Mouse (Mus musculus) CD4-positive naive resting alpha-beta T cell, adult 76 days (primary cell): Measurements from ENCODE around the gene Snrnp48. TPM values are rescaled to one million over a fixed set of nuclear protein-coding genes. Genes with fewer than 3 reads are reported as not detected.

ENCODE experiments used
- total RNA-seq: library from RNA; stranded (reverse); gene quantifications from one replicate; pipeline ENCODE4 v1.2.4, GENCODE M21; 2023

The Snrnp48 gene
- 64.7 TPM for total RNA-seq

DNA sequence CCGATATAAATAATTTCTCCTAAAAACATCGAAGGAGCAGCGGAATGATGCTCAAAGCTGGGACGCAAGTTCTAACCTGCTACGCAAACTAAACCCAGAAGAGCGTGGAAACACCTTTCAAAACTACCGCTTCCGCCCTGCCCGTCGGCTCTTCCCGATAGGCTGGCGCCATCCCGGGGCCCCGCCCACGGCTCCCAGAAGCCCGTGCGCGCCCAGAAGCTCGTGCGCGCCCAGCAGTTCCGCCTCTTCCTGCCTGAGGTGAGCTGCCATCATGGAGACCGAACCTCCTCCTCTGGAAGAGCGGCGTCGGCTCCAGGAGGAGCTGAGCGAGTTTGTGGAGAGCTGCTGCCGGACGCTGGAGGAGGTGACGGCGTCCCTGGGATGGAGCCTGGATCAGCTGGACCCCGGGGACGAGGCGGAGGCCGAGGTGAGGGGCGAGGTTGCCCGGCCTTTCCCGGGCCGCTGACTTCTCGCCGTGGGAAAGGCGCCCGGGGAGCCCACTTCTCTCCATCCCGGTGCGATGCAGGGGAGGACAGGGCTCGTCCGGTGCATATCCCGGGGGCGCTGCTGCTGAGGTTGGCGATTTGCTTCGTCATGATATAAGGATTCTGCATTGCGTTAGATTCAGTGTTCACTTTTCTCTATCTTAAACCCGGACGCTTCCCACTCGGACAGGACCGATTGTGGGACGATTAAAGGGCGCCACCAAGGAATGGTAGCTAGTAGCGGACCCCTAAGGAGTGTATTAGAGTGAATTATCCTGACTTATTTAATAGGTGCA is at the start of gene Snrnp48:
TSS of gene Snrnp48 (plus strand) at position 237 of the 781 bp plus-strand sequence.

Other genes with a start within 250 kb of the Snrnp48 start
- gene Ssr1, start 210.7 kb upstream of the Snrnp48 start, total RNA-seq: 56.1 TPM
- 284 TPM for gene Riok1, start 167.9 kb upstream of the Snrnp48 start, total RNA-seq
- 2.6 TPM for gene Cage1, start 167.9 kb upstream of the Snrnp48 start, total RNA-seq
- not detected for gene Dsp, start 53.6 kb upstream of the Snrnp48 start, total RNA-seq
- gene Bmp6, start 140.2 kb downstream of the Snrnp48 start, total RNA-seq: 0.15 TPM